Mouse (Mus musculus) hindbrain, embryonic 10.5 days (tissue): Measurements from ENCODE around the gene Gstt1. TPM values are rescaled to one million over a fixed set of nuclear protein-coding genes. Genes with fewer than 3 reads are reported as not detected.

Experiments
- DNase-seq: peaks from one replicate; pipeline ENCODE4 v3.0.0-alpha.2; 2017; ENCODE audit warnings: low spot score
- H3K27ac ChIP-seq: fragments of 300-500 bp; sonication (generic); 2 replicates; pipeline ENCODE4 v1.5.1; 2016; ENCODE audit warnings: mild to moderate bottlenecking, moderate library complexity
- H3K27me3 ChIP-seq: fragments of 300-500 bp; sonication (generic); 2 replicates; pipeline ENCODE4 v1.6.1; 2016; ENCODE audit warnings: mild to moderate bottlenecking; ENCODE audit not compliant: poor library complexity, insufficient read depth, severe bottlenecking
- H3K36me3 ChIP-seq: fragments of 300-500 bp; sonication (generic); 2 replicates; pipeline ENCODE4 v1.6.1; 2016; ENCODE audit warnings: mild to moderate bottlenecking, moderate library complexity
- H3K4me1 ChIP-seq: fragments of 300-500 bp; sonication (generic); replicated peaks from 2 replicates; pipeline ENCODE4 v1.6.1; 2016; ENCODE audit warnings: mild to moderate bottlenecking
- H3K4me3 ChIP-seq: fragments of 300-500 bp; sonication (generic); 2 replicates; pipeline ENCODE4 v1.5.1; 2016; ENCODE audit warnings: mild to moderate bottlenecking, moderate library complexity
- H3K9me3 ChIP-seq: fragments of 300-500 bp; sonication (generic); 2 replicates; pipeline ENCODE4 v1.6.1; 2016; ENCODE audit warnings: mild to moderate bottlenecking, moderate library complexity
- WGBS: fragments of 180-500 bp; shearing (Covaris S2); methylation state at CpG from one replicate; pipeline ENCODE4 v1.1.7; 2016; 5-methylcytosine and 5-hydroxymethylcytosine counted together
- polyA plus RNA-seq: library from polyadenylated mRNA; unstranded; fragments of >200 nt; fragmentation: Nextera tagmentation; extraction: Ambion mirVana; gene quantifications from 2 replicates; pipeline ENCODE4 v1.2.1, GENCODE M21; 2016

The Gstt1 gene
- polyA plus RNA-seq, 1 experiment from 2014 or later, result 3.8 TPM

GRCm38 (mm10) chr10:75830275-75830670 lies 31.9 kb upstream of the Gstt1 start:
- no peaks in the 10 kb centered on the region for H3K36me3 ChIP-seq
- DNase-seq, result no peak
- H3K27me3 ChIP-seq, result peaks cover 29% of the 10 kb centered on the region
- no peak overlapping the region for H3K27ac ChIP-seq
- WGBS, result 88% methylated on average over 2 of the region's 2 CpGs
- no peak overlapping the region for H3K4me3 ChIP-seq
- no peaks in the 10 kb centered on the region for H3K9me3 ChIP-seq
- peaks cover 22% of the 10 kb centered on the region for H3K4me1 ChIP-seq

DNA sequence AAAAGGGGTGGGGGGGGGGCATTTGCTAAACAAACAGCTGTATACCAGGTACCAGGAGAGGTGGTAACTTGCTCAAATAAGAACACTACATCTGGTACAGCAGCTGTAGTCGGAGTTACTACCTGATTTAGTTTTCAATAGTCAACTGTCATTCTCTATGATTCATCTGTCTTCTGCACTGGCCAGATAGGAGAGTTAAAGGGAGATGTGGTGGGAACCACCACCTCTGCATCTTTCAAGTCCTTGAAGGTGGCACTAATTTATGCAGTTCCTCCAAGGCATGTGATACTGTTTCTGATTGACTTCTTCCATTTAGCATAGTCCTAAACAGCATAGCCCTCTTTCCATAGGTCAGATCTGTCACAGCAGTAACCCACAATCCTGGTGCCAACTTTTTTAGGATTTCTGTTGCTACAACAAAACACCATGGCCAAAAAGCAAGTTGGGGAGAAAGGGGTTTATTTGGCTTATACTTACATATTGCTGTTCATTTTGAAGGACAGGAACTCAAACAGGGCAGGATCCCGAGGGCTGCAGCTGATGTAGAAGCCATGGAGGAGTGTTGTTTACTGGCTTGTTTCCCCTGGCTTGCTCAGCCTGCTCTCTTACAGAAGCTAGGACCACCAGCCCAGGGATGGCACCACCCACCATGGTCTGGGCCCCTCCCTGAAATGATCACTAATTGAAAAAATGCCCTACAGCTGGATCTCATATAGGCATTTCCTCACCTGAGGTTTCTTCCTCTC lies 31.3 kb upstream of the Gstt1 start:
- Histone ChIP-seq H3K4me1 (peaks cover 16% of the 10 kb centered on the region), H3K36me3 (no peaks in the 10 kb centered on the region), H3K4me3 (no peak overlapping the region), H3K27me3 (peaks cover 24% of the 10 kb centered on the region), H3K27ac (no peak overlapping the region), H3K9me3 (no peaks in the 10 kb centered on the region)
- no peak for DNase-seq
- WGBS, result 88% methylated on average over 2 of the region's 2 CpGs

GRCm38 (mm10) chr10:75828500-75828931 lies 30.1 kb upstream of the Gstt1 start:
- Histone ChIP-seq H3K4me1 (peaks cover 4% of the 10 kb centered on the region), H3K27ac (no peak overlapping the region), H3K4me3 (no peak overlapping the region), H3K27me3 (peaks cover 12% of the 10 kb centered on the region), H3K36me3 (no peaks in the 10 kb centered on the region), H3K9me3 (peaks cover under 1% of the 10 kb centered on the region; the same call in 1 of the 2 replicates)
- DNase-seq, result no peak

DNA sequence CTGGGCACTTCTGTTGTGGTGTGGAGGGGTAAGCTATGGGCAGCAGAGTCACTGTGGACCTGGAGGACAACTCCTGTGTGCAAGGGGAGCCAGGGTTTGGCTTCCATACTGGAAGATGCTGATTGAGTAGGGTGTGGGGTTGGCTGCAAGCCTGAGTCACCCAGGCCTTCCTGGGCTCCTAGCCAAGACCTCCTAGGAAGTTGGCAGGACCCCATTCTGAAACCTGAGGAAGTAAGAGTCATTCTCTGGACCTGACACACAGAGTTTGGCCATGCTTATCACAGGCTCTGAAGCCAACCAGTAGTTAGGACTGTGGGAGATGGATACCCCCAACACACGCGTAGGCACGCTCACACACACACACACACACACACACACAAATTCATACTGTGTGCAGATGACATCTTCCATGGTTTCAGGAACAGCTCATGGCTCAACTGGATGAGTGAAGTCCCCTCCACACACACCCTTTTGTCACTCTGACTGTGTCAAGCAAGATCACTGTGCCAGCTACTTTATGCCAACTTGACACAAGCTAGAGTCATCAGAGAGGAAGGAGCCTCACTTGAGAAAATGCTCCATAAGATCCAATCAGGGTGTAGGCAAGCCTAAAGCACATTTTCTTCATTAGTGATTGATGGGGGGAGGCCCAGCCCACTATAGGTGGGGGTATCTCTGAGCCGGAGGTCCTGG lies 29.4 kb upstream of the Gstt1 start:
- Histone ChIP-seq H3K27ac (no peak overlapping the region), H3K27me3 (peaks cover 5% of the 10 kb centered on the region; the same call in 1 of the 2 replicates), H3K4me3 (no peak overlapping the region), H3K36me3 (no peaks in the 10 kb centered on the region), H3K9me3 (peaks cover 3% of the 10 kb centered on the region; the same call in 1 of the 2 replicates), H3K4me1 (no peaks in the 10 kb centered on the region)
- DNase-seq, result no peak
- 96% methylated on average over 4 of the region's 4 CpGs for WGBS

GRCm38 (mm10) chr10:75824530-75824929 lies 26.1 kb upstream of the Gstt1 start:
- H3K36me3 ChIP-seq, result no peaks in the 10 kb centered on the region
- H3K27ac ChIP-seq, result no peak overlapping the region
- 86% methylated on average over 4 of the region's 4 CpGs for WGBS
- H3K9me3 ChIP-seq, result peaks cover 3% of the 10 kb centered on the region; the same call in 1 of the 2 replicates
- no peaks in the 10 kb centered on the region for H3K4me1 ChIP-seq
- DNase-seq, result no peak
- H3K4me3 ChIP-seq, result no peak overlapping the region
- H3K27me3 ChIP-seq, result no peaks in the 10 kb centered on the region

DNA sequence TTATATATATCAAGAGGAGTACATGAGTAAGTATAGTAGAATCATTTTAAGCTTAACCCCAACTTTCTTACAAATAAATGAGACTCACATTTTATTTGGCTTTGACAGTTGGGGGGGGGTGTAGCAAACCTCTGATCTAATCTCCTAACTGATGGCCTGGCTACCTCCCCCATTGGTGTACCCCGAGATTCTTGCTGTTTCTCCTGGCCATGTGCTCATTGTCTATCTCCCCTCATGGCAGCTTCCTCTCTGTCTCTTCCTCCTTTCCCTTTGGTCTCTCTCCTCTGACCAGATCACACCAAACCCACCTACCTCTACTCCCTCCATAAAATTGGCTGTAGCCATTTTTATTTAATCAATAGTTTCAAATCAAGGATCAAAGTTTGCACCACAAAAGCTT lies 25.4 kb upstream of the Gstt1 start:
- Histone ChIP-seq H3K27me3 (no peaks in the 10 kb centered on the region), H3K4me1 (no peaks in the 10 kb centered on the region), H3K9me3 (peaks cover 3% of the 10 kb centered on the region; the same call in 1 of the 2 replicates), H3K27ac (no peak overlapping the region), H3K36me3 (no peaks in the 10 kb centered on the region), H3K4me3 (no peak overlapping the region)
- WGBS, result 86% methylated on average over 1 of the region's 1 CpGs
- no peak for DNase-seq

DNA sequence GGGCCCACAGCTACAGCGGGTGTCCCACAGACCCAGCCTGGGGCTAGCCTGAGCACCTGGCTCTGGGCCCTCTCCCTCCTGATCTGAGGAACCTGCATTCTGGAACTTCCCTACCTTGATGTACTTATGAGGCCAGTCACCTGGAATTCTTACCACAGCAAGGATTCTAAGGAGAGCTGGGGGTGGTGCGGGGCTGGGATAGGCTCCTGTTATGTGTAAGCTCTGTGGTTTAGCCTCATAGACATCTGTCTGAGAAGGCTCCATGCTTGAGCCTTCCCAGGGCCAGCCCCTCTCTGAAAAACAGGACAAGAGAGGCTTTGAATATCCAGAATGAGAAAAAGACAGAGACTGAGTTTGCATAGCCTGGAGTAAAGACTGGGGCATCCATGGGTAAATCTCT lies 24.1 kb upstream of the Gstt1 start, which contains the start of gene Gstt4:
TSS of gene Gstt4 (minus strand) at position 101 of the 400 bp plus-strand sequence.
- no peak for DNase-seq
- Histone ChIP-seq H3K4me3 (no peak within 1 kb of the TSS), H3K27me3 (no peaks in the 10 kb centered on the region), H3K36me3 (no peaks in the 10 kb centered on the region), H3K9me3 (peaks cover 3% of the 10 kb centered on the region; the same call in 1 of the 2 replicates), H3K4me1 (no peaks in the 10 kb centered on the region), H3K27ac (no peak within 1 kb of the TSS)
- 96% methylated on average over 2 of the region's 2 CpGs for WGBS

DNA sequence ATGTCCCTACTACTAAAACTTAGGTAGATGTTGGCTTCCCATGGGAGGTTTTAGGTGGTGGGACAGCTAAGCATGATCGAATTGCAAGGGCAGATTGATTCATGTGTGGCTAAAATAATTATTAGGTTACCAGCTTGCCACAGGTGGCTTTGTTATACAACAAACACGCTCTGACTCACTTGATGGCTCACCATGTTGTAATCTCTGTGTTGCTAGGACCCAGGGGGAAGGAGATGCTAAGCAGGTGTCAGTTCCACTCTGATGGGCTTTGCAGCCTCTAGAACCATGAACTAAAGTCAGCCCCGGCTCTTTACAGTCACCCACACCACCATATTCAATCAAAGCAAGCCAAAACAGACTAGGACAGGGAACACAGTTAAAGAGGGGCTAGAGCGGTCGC lies 21.5 kb upstream of the Gstt1 start:
- no peaks in the 10 kb centered on the region for H3K36me3 ChIP-seq
- WGBS, result 89% methylated on average over 5 of the region's 5 CpGs
- H3K4me1 ChIP-seq, result no peaks in the 10 kb centered on the region
- peaks cover 3% of the 10 kb centered on the region; the same call in 1 of the 2 replicates for H3K9me3 ChIP-seq
- H3K27me3 ChIP-seq, result no peaks in the 10 kb centered on the region
- no peak for DNase-seq
- H3K4me3 ChIP-seq, result no peak overlapping the region
- H3K27ac ChIP-seq, result no peak overlapping the region

DNA sequence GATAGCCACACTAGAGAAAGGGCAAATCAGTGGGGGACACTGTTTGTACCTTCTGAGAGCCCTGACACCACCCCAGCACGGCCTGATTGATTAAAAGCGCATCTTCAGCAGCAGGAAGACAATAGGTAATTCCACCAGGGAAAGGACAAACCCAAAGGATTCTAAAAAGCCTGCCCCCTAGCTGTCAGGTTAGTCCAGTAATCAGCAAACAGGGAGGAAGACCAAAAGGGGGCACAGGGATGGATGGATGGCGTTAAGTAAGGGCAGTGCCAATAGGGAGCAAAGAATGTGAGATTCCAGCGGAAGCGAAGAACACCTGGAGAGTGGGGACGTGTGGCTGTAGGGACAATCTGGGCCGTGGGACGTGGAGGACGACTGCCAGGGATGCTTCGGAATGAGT lies 20.3 kb upstream of the Gstt1 start:
- WGBS, result 56% methylated on average over 10 of the region's 10 CpGs
- H3K36me3 ChIP-seq, result no peaks in the 10 kb centered on the region
- no peaks in the 10 kb centered on the region for H3K27me3 ChIP-seq
- H3K4me3 ChIP-seq, result no peak overlapping the region
- H3K4me1 ChIP-seq, result no peaks in the 10 kb centered on the region
- H3K27ac ChIP-seq, result no peak overlapping the region
- peaks cover 3% of the 10 kb centered on the region; the same call in 1 of the 2 replicates for H3K9me3 ChIP-seq
- no peak for DNase-seq

- no peaks in the 10 kb centered on the region for H3K9me3 ChIP-seq
- no peaks in the 10 kb centered on the region for H3K27me3 ChIP-seq
- no peak overlapping the region for H3K4me3 ChIP-seq
- 75% methylated on average over 2 of the region's 2 CpGs for WGBS
- DNase-seq, result no peak
- no peaks in the 10 kb centered on the region for H3K4me1 ChIP-seq
- no peak overlapping the region for H3K27ac ChIP-seq
- no peaks in the 10 kb centered on the region for H3K36me3 ChIP-seq
These were observed 5.8 kb upstream of the Gstt1 start for GRCm38 (mm10) chr10:75804217-75804616.

DNA sequence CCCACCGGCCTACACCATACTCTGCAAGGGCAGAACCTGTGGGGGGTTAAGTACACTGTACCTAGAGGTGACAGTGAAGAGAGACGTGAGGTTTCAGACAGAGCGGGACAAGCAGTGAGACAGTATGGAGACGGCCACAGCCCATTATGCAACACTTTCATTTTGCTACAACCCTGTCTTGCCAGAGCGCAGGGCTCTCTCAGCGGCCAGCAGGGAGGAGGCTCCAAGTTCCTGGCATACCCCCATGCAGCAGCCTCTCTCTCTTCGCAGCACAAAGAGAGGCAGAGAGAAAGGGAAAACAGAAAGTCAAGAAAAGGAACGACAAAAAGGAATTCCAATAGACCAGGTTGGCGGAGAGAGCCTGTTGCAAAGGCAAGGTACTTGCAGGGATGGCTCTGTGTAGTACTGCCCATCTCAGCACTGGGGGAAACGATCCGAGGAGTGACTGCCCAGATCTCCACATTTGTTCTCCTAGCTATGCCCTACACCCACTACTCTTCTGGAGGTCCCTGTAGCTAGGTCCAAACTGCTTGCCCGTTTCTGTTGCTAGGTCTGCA lies 687 bp downstream of the Gstt1 start:
- peak; percentile 42 for DNase-seq
- H3K27ac ChIP-seq, result peak overlapping the region; percentile 64; the same call in 1 of the 2 replicates

GRCm38 (mm10) chr10:75796731-75797516 lies 1.5 kb downstream of the Gstt1 start:
- peak overlapping the region; percentile 52 for H3K4me3 ChIP-seq
- no peaks in the 10 kb centered on the region for H3K36me3 ChIP-seq
- H3K4me1 ChIP-seq, result peaks cover 31% of the 10 kb centered on the region
- no peak for DNase-seq
- peaks cover 24% of the 10 kb centered on the region for H3K27me3 ChIP-seq
- peak overlapping the region; percentile 64; the same call in 1 of the 2 replicates for H3K27ac ChIP-seq
- WGBS, result 44% methylated on average over 11 of the region's 11 CpGs
- no peaks in the 10 kb centered on the region for H3K9me3 ChIP-seq

More for the DNA sequence above, 687 bp downstream of the Gstt1 start:
- H3K4me1 ChIP-seq, result peaks cover 31% of the 10 kb centered on the region
- H3K36me3 ChIP-seq, result no peaks in the 10 kb centered on the region
- H3K9me3 ChIP-seq, result no peaks in the 10 kb centered on the region
- H3K27me3 ChIP-seq, result peaks cover 24% of the 10 kb centered on the region
- peak overlapping the region; percentile 52 for H3K4me3 ChIP-seq
- 2% methylated on average over 12 of the region's 12 CpGs for WGBS
